Mouse (Mus musculus) bone marrow, adult 2 months (tissue): ENCODE measurements around the gene Minpp1. TPM values are rescaled to one million over a fixed set of nuclear protein-coding genes. Genes with fewer than 3 reads are reported as not detected.

Source experiments
- H3K27ac ChIP-seq: fragments of 200-500 bp; 2 replicates; pipeline ENCODE4 v1.5.1; 2012; ENCODE audit warnings: low read depth, mild to moderate bottlenecking, control low read depth, inconsistent platforms, low read length; ENCODE audit not compliant: control insufficient read depth, poor library complexity, insufficient read depth
- H3K4me1 ChIP-seq: fragments of 200-500 bp; 2 replicates; pipeline ENCODE4 v1.6.1; 2011; ENCODE audit warnings: low read length; ENCODE audit not compliant: control insufficient read depth, insufficient read depth
- H3K4me3 ChIP-seq: fragments of 200-500 bp; replicated peaks from 2 replicates; pipeline ENCODE3; 2011; ENCODE audit warnings: mild to moderate bottlenecking, low read depth, low read length, control low read depth; ENCODE audit not compliant: control insufficient read depth
- CTCF ChIP-seq: fragments of 200-500 bp; IDR thresholded peaks from 2 replicates; pipeline ENCODE4 v1.5.1; 2011; ENCODE audit warnings: low read length, control low read depth; ENCODE audit not compliant: control insufficient read depth, insufficient read depth
- POLR2A ChIP-seq: fragments of 200-500 bp; IDR thresholded peaks from 2 replicates; pipeline ENCODE4 v1.6.1; 2011; ENCODE audit warnings: low read depth, mild to moderate bottlenecking, control low read depth, low read length, borderline replicate concordance; ENCODE audit not compliant: control insufficient read depth
- WGBS: fragments of 180-500 bp; shearing (Covaris S2); methylation state at CpG from one replicate; pipeline ENCODE4 v1.1.7; 2018; 5-methylcytosine and 5-hydroxymethylcytosine counted together
- polyA plus RNA-seq: library from polyadenylated mRNA; stranded (reverse); fragments of >200 nt; gene quantifications from 2 replicates; pipeline ENCODE4 v1.2.4, GENCODE M21; 2011; ENCODE audit warnings: low replicate concordance; ENCODE audit not compliant: missing spikeins, insufficient read depth, insufficient read length

Gene Minpp1
- polyA plus RNA-seq, 1 experiment, result 30.4 TPM

GRCm38 (mm10) chr19:32492981-32493380 lies 7.4 kb downstream of the Minpp1 start:
- H3K4me1 ChIP-seq, result no peaks in the 10 kb centered on the region; the same call in 1 of the 2 replicates
- WGBS, result 83% methylated on average over 5 of the region's 5 CpGs
- no peak overlapping the region for H3K27ac ChIP-seq
- no peak overlapping the region for H3K4me3 ChIP-seq
- no peak for TF ChIP-seq POLR2A
- no peak for TF ChIP-seq CTCF

GRCm38 (mm10) chr19:32493471-32493870 lies 7.9 kb downstream of the Minpp1 start:
- Histone ChIP-seq H3K27ac (no peak overlapping the region), H3K4me1 (no peaks in the 10 kb centered on the region; the same call in 1 of the 2 replicates), H3K4me3 (no peak overlapping the region)
- 88% methylated on average over 8 of the region's 8 CpGs for WGBS
- TF ChIP-seq CTCF, result no peak
- TF ChIP-seq POLR2A, result no peak

GRCm38 (mm10) chr19:32494611-32495010 lies 9.0 kb downstream of the Minpp1 start:
- 88% methylated on average over 13 of the region's 13 CpGs for WGBS

GRCm38 (mm10) chr19:32495034-32495433 lies 9.5 kb downstream of the Minpp1 start:
- Histone ChIP-seq H3K4me3 (no peak overlapping the region), H3K4me1 (no peaks in the 10 kb centered on the region; the same call in 1 of the 2 replicates), H3K27ac (no peak overlapping the region)
- WGBS, result 79% methylated on average over 11 of the region's 11 CpGs
- TF ChIP-seq CTCF (no peak), POLR2A (no peak)

More at GRCm38 (mm10) chr19:32494611-32495010, 9.0 kb downstream of the Minpp1 start:
- TF ChIP-seq CTCF, result no peak
- TF ChIP-seq POLR2A, result no peak
- Histone ChIP-seq H3K4me3 (no peak overlapping the region), H3K27ac (no peak overlapping the region), H3K4me1 (no peaks in the 10 kb centered on the region; the same call in 1 of the 2 replicates)

- TF ChIP-seq POLR2A (no peak), CTCF (no peak)
- H3K27ac ChIP-seq, result no peak overlapping the region
- no peak overlapping the region for H3K4me3 ChIP-seq
- H3K4me1 ChIP-seq, result no peaks in the 10 kb centered on the region; the same call in 1 of the 2 replicates
- WGBS, result 66% methylated on average over 6 of the region's 6 CpGs
These were observed 11.8 kb downstream of the Minpp1 start for GRCm38 (mm10) chr19:32497411-32497810.

- 97% methylated on average over 5 of the region's 5 CpGs for WGBS
- TF ChIP-seq POLR2A, result no peak
- TF ChIP-seq CTCF, result no peak
- Histone ChIP-seq H3K4me1 (no peaks in the 10 kb centered on the region; the same call in 1 of the 2 replicates), H3K4me3 (no peak overlapping the region), H3K27ac (no peak overlapping the region)
These were observed 12.4 kb downstream of the Minpp1 start for GRCm38 (mm10) chr19:32498002-32498401.

GRCm38 (mm10) chr19:32501414-32501813 lies 15.8 kb downstream of the Minpp1 start:
- TF ChIP-seq POLR2A (no peak), CTCF (no peak)
- WGBS, result 66% methylated on average over 6 of the region's 6 CpGs

GRCm38 (mm10) chr19:32506081-32506480 lies 20.5 kb downstream of the Minpp1 start:
- Histone ChIP-seq H3K27ac (no peak overlapping the region), H3K4me1 (no peaks in the 10 kb centered on the region; the same call in 1 of the 2 replicates), H3K4me3 (no peak overlapping the region)
- WGBS, result 85% methylated on average over 8 of the region's 8 CpGs
- no peak for TF ChIP-seq CTCF
- no peak for TF ChIP-seq POLR2A

More at GRCm38 (mm10) chr19:32501414-32501813, 15.8 kb downstream of the Minpp1 start:
- Histone ChIP-seq H3K4me3 (no peak overlapping the region), H3K4me1 (no peaks in the 10 kb centered on the region; the same call in 1 of the 2 replicates), H3K27ac (no peak overlapping the region)

- TF ChIP-seq POLR2A (no peak), CTCF (no peak)
- H3K4me3 ChIP-seq, result no peak overlapping the region
- H3K27ac ChIP-seq, result no peak overlapping the region
- 48% methylated on average over 5 of the region's 5 CpGs for WGBS
- no peaks in the 10 kb centered on the region; the same call in 1 of the 2 replicates for H3K4me1 ChIP-seq
These were observed 20.9 kb downstream of the Minpp1 start for GRCm38 (mm10) chr19:32506514-32506913.
